Mouse (Mus musculus) forebrain, embryonic 13.5 days (tissue): ENCODE measurements around the gene Tmprss5. TPM values are rescaled to one million over a fixed set of nuclear protein-coding genes. Genes with fewer than 3 reads are reported as not detected.

Source experiments
- ATAC-seq: fragments of 200-750 bp; cut with Nextera tagmentation; 2 replicates; pipeline ENCODE4 v1.8.0; 2017
- H3K27ac ChIP-seq: fragments of 300-500 bp; sonication (generic); 2 replicates; pipeline ENCODE4 v1.5.1; 2015; ENCODE audit warnings: inconsistent platforms, mild to moderate bottlenecking, moderate library complexity
- H3K27me3 ChIP-seq: fragments of 300-500 bp; sonication (generic); 2 replicates; pipeline ENCODE4 v1.6.1; 2015; ENCODE audit warnings: mild to moderate bottlenecking, inconsistent platforms
- H3K36me3 ChIP-seq: fragments of 300-500 bp; sonication (generic); 2 replicates; pipeline ENCODE4 v1.6.1; 2015; ENCODE audit warnings: mild to moderate bottlenecking, inconsistent platforms; ENCODE audit not compliant: poor library complexity, severe bottlenecking
- H3K4me1 ChIP-seq: fragments of 300-500 bp; sonication (generic); 2 replicates; pipeline ENCODE4 v1.6.1; 2015; ENCODE audit warnings: inconsistent platforms
- H3K4me2 ChIP-seq: fragments of 300-500 bp; sonication (generic); 2 replicates; pipeline ENCODE4 v1.6.1; 2015; ENCODE audit warnings: inconsistent platforms, mild to moderate bottlenecking, moderate library complexity
- H3K4me3 ChIP-seq: fragments of 300-500 bp; sonication (generic); 2 replicates; pipeline ENCODE4 v1.5.1; 2015; ENCODE audit warnings: mild to moderate bottlenecking, inconsistent platforms
- H3K9ac ChIP-seq: fragments of 300-500 bp; sonication (generic); 2 replicates; pipeline ENCODE4 v1.6.1; 2015; ENCODE audit warnings: mild to moderate bottlenecking, inconsistent platforms
- H3K9me3 ChIP-seq: fragments of 300-500 bp; sonication (generic); replicated peaks from 2 replicates; pipeline ENCODE4 v1.6.1; 2016; ENCODE audit warnings: inconsistent platforms
- WGBS: fragments of 180-500 bp; shearing (Covaris S2); methylation state at CpG from one replicate; pipeline ENCODE4 v1.1.7; 2015; 5-methylcytosine and 5-hydroxymethylcytosine counted together
- polyA plus RNA-seq: library from polyadenylated mRNA; unstranded; fragments of >200 nt; fragmentation: Nextera tagmentation; extraction: Ambion mirVana; gene quantifications from 2 replicates; pipeline ENCODE4 v1.2.1, GENCODE M21; 2015

Tmprss5 gene
- polyA plus RNA-seq: 0.93 and 1.9 TPM in 2 replicates

DNA sequence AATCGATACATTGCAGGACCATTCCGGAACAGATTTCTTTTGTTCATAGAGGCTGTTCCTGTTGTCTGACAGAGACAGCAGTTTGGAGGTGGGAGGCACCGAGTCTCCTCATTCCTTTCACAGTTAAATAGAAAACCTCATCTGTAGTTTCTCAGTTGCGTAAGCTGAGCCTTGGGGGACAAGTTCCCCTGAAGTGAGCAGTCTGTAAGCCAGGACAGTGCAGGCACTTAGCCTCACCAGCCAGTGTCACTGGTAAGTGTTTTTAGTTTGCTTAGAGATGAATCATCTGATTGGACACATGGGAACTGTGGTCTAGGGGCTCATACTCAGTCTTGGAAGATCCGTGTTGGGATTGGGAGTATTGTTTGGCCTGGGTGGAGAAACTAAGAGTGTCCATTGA lies at the start of gene Tmprss5:
Gene Tmprss5 (plus strand): TSS at position 154 of the 400 bp plus-strand sequence.
- Histone ChIP-seq H3K27ac (no peak within 1 kb of the TSS), H3K4me3 (no peak within 1 kb of the TSS), H3K27me3 (no peaks in the 10 kb centered on the region), H3K36me3 (peaks cover 44% of the 10 kb centered on the region), H3K4me2 (no peak within 1 kb of the TSS), H3K4me1 (no peaks in the 10 kb centered on the region), H3K9ac (no peak within 1 kb of the TSS), H3K9me3 (no peaks in the 10 kb centered on the region)
- WGBS: 58% methylated on average over 5 of the region's 5 CpGs
- no peak for ATAC-seq

DNA sequence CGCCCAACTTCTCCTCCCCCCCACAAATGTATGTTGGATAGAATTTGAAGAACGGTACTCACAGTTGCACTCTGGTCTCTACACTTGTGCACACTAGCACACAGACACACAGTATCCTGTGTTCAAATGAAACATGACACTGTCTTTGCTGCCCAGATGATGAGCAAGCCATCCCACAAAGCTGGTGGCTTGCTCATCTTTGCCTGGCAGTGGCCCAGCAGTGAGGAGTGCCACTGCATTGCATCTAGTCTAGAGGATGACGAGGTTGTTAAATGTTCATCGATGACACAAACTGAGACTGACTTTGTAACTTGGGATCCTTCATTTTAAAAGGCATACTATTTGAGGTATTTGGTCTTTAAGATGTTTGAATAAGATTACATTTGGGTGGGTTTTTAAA lies 46.3 kb upstream of the Tmprss5 start:
- H3K27me3 ChIP-seq: no peaks in the 10 kb centered on the region
- 97% methylated on average over 4 of the region's 4 CpGs for WGBS
- no peak overlapping the region for H3K4me2 ChIP-seq
- H3K9me3 ChIP-seq: no peaks in the 10 kb centered on the region
- no peak for ATAC-seq
- no peaks in the 10 kb centered on the region for H3K4me1 ChIP-seq
- H3K36me3 ChIP-seq: peaks cover 91% of the 10 kb centered on the region
- no peak overlapping the region for H3K9ac ChIP-seq
- no peak overlapping the region for H3K27ac ChIP-seq
- no peak overlapping the region for H3K4me3 ChIP-seq

GRCm38 (mm10) chr9:49050901-49051300 lies 30.2 kb upstream of the Tmprss5 start:
- Histone ChIP-seq H3K4me3 (no peak overlapping the region), H3K36me3 (no peaks in the 10 kb centered on the region), H3K9me3 (no peaks in the 10 kb centered on the region), H3K4me1 (peaks cover 5% of the 10 kb centered on the region; the same call in 1 of the 2 replicates), H3K27me3 (no peaks in the 10 kb centered on the region), H3K9ac (no peak overlapping the region), H3K27ac (no peak overlapping the region), H3K4me2 (no peak overlapping the region)
- 82% methylated on average over 5 of the region's 5 CpGs for WGBS
- ATAC-seq: no peak

DNA sequence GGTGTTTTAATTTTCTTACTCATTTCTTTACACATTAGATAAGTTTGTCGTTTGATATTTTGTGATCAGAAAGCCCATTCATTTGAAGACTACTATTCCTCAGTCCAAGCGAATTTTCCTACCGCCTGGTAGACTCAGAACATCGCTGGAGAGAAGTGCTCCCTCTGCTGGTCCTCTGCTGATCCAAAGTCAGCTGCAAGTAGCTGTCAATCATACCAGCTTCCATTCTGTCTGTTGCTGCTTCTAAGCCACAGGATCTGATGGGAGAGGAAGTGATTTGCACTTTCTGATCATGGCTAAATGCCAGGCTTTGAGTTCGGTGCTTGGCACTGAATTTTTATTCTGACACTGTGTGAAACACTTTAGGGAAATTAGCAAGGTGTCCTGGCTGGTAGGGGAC lies 29.7 kb upstream of the Tmprss5 start:
- Histone ChIP-seq H3K4me2 (no peak overlapping the region), H3K4me1 (peaks cover 10% of the 10 kb centered on the region), H3K9ac (no peak overlapping the region), H3K27ac (no peak overlapping the region), H3K9me3 (no peaks in the 10 kb centered on the region), H3K36me3 (no peaks in the 10 kb centered on the region), H3K27me3 (no peaks in the 10 kb centered on the region), H3K4me3 (no peak overlapping the region)
- WGBS: 15% methylated on average over 5 of the region's 5 CpGs
- ATAC-seq: no peak

- Histone ChIP-seq H3K4me2 (no peak overlapping the region), H3K27me3 (no peaks in the 10 kb centered on the region), H3K36me3 (peaks cover 12% of the 10 kb centered on the region), H3K9me3 (no peaks in the 10 kb centered on the region), H3K27ac (no peak overlapping the region), H3K4me1 (peaks cover 17% of the 10 kb centered on the region), H3K9ac (no peak overlapping the region), H3K4me3 (no peak overlapping the region)
- no peak for ATAC-seq
- WGBS: 87% methylated on average over 3 of the region's 3 CpGs
These were observed 27.0 kb upstream of the Tmprss5 start for GRCm38 (mm10) chr9:49054028-49054427.

GRCm38 (mm10) chr9:49055333-49056205 lies 25.5 kb upstream of the Tmprss5 start, which contains the start of gene Zw10:
Gene Zw10, plus strand, starts transcription at chr9:49055613.
- H3K9ac ChIP-seq: peak within 1 kb of the TSS; percentile 74
- no peak within 1 kb of the TSS for H3K27ac ChIP-seq
- under 1% methylated on average over 53 of the region's 53 CpGs for WGBS
- H3K36me3 ChIP-seq: peaks cover 24% of the 10 kb centered on the region
- peaks cover 17% of the 10 kb centered on the region for H3K4me1 ChIP-seq
- H3K9me3 ChIP-seq: no peaks in the 10 kb centered on the region
- peak within 1 kb of the TSS; percentile 59 for H3K4me3 ChIP-seq
- ATAC-seq: peak; percentile 99
- H3K4me2 ChIP-seq: peak within 1 kb of the TSS; percentile 76
- H3K27me3 ChIP-seq: no peaks in the 10 kb centered on the region

GRCm38 (mm10) chr9:49076847-49077246 lies 4.2 kb upstream of the Tmprss5 start:
- no peaks in the 10 kb centered on the region for H3K27me3 ChIP-seq
- no peak overlapping the region for H3K4me3 ChIP-seq
- H3K4me1 ChIP-seq: no peaks in the 10 kb centered on the region
- H3K27ac ChIP-seq: no peak overlapping the region
- ATAC-seq: no peak
- H3K36me3 ChIP-seq: peaks cover 78% of the 10 kb centered on the region
- no peaks in the 10 kb centered on the region for H3K9me3 ChIP-seq
- WGBS: 96% methylated on average over 3 of the region's 3 CpGs
- no peak overlapping the region for H3K9ac ChIP-seq
- H3K4me2 ChIP-seq: no peak overlapping the region

DNA sequence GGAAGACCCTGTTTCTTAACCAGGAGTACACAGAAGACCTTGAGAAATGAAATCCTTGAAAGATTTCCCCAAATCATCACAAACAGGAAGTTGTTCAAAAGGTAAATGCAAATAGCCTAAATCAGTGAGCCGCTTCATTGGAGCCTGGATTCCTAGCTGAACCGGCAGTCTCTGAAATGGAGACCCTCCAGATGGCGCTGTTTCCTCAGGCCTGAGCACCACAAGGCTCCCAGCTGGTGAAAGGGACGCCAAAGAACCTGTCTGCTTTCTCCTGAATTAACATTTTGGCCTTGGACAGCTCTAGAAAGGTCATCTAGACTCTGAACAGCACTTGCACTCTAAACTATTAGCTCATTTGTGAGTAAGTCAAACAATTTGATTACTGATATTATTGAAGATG lies 501 bp downstream of the Tmprss5 start:
- H3K4me3 ChIP-seq: no peak overlapping the region
- no peak overlapping the region for H3K27ac ChIP-seq
- H3K9ac ChIP-seq: no peak overlapping the region
- peaks cover 40% of the 10 kb centered on the region for H3K36me3 ChIP-seq
- no peak for ATAC-seq
- 5% methylated on average over 4 of the region's 4 CpGs for WGBS
- H3K27me3 ChIP-seq: no peaks in the 10 kb centered on the region
- no peaks in the 10 kb centered on the region for H3K4me1 ChIP-seq
- no peaks in the 10 kb centered on the region for H3K9me3 ChIP-seq
- H3K4me2 ChIP-seq: no peak overlapping the region

- Histone ChIP-seq H3K27ac (no peak overlapping the region), H3K9me3 (no peaks in the 10 kb centered on the region), H3K4me2 (no peak overlapping the region), H3K4me3 (no peak overlapping the region), H3K4me1 (peaks cover 15% of the 10 kb centered on the region), H3K36me3 (peaks cover 5% of the 10 kb centered on the region; the same call in 1 of the 2 replicates), H3K9ac (no peak overlapping the region), H3K27me3 (0 out of 2 replicates have a peak, but pooled peaks cover 3% of the 10 kb centered on the region)
- no peak for ATAC-seq
- WGBS: 7% methylated on average over 11 of the region's 11 CpGs
These were observed 6.3 kb downstream of the Tmprss5 start for GRCm38 (mm10) chr9:49087317-49087716.

GRCm38 (mm10) chr9:49098871-49099270 lies 17.8 kb downstream of the Tmprss5 start:
- no peak overlapping the region for H3K9ac ChIP-seq
- H3K27me3 ChIP-seq: no peaks in the 10 kb centered on the region
- H3K36me3 ChIP-seq: no peaks in the 10 kb centered on the region
- no peak overlapping the region for H3K4me2 ChIP-seq
- peaks cover 13% of the 10 kb centered on the region for H3K4me1 ChIP-seq
- H3K4me3 ChIP-seq: no peak overlapping the region
- ATAC-seq: no peak
- WGBS: 95% methylated on average over 3 of the region's 3 CpGs
- H3K9me3 ChIP-seq: no peaks in the 10 kb centered on the region
- H3K27ac ChIP-seq: no peak overlapping the region

GRCm38 (mm10) chr9:49102328-49102727 lies 21.3 kb downstream of the Tmprss5 start:
- no peaks in the 10 kb centered on the region for H3K27me3 ChIP-seq
- H3K9ac ChIP-seq: no peak overlapping the region
- H3K4me2 ChIP-seq: no peak overlapping the region; the same call in 1 of the 2 replicates
- H3K9me3 ChIP-seq: no peaks in the 10 kb centered on the region
- 0% methylated on average over 1 of the region's 1 CpGs for WGBS
- ATAC-seq: peak; percentile 81
- peak overlapping the region; percentile 19; the same call in 1 of the 2 replicates for H3K27ac ChIP-seq
- H3K4me1 ChIP-seq: peaks cover 13% of the 10 kb centered on the region
- H3K36me3 ChIP-seq: no peaks in the 10 kb centered on the region
- no peak overlapping the region for H3K4me3 ChIP-seq

- H3K9ac ChIP-seq: no peak overlapping the region
- no peak for ATAC-seq
- no peaks in the 10 kb centered on the region for H3K36me3 ChIP-seq
- no peaks in the 10 kb centered on the region for H3K27me3 ChIP-seq
- no peak overlapping the region for H3K27ac ChIP-seq
- H3K4me3 ChIP-seq: no peak overlapping the region
- H3K4me1 ChIP-seq: peaks cover 5% of the 10 kb centered on the region; the same call in 1 of the 2 replicates
- no peak overlapping the region for H3K4me2 ChIP-seq
- WGBS: 58% methylated on average over 7 of the region's 7 CpGs
- no peaks in the 10 kb centered on the region for H3K9me3 ChIP-seq
These were observed 28.0 kb downstream of the Tmprss5 start for GRCm38 (mm10) chr9:49109101-49109500.
